Mouse (Mus musculus) kidney, embryonic 14.5 days (tissue): ENCODE measurements at regions not wholly inside any gene's neighbourhood (a gene's known extent, or its start where the extent isn't known, plus 50 kb on each side); places are given as distances from the start of the nearest gene placed in this dataset.
A peak's percentile ranks its signal among the peaks of the same experiment; 100 is the strongest.

Experiments used
- ATAC-seq: fragments of 200-750 bp; cut with Nextera tagmentation; 2 replicates; pipeline ENCODE4 v1.8.0; 2017; ENCODE audit warnings: moderate number of reproducible peaks, mild to moderate bottlenecking, moderate TSS enrichment, moderate library complexity; ENCODE audit not compliant: low FRiP score, low TSS enrichment
- H3K27ac ChIP-seq: fragments of 300-500 bp; sonication (generic); 2 replicates; pipeline ENCODE4 v1.5.1; 2014; ENCODE audit warnings: low read depth, mild to moderate bottlenecking, low read length, moderate library complexity, mixed read lengths
- H3K27me3 ChIP-seq: fragments of 300-500 bp; sonication (generic); 2 replicates; pipeline ENCODE4 v1.6.1; 2014; ENCODE audit warnings: mild to moderate bottlenecking, low read length; ENCODE audit not compliant: control insufficient read depth, insufficient read depth
- H3K36me3 ChIP-seq: fragments of 300-500 bp; sonication (generic); 2 replicates; pipeline ENCODE4 v1.6.1; 2014; ENCODE audit warnings: low read length, mixed read lengths; ENCODE audit not compliant: control insufficient read depth, insufficient read depth
- H3K4me1 ChIP-seq: fragments of 300-500 bp; sonication (generic); 2 replicates; pipeline ENCODE4 v1.6.1; 2014; ENCODE audit warnings: low read length, mixed read lengths; ENCODE audit not compliant: control insufficient read depth, insufficient read depth
- H3K4me2 ChIP-seq: fragments of 300-500 bp; sonication (generic); replicated peaks from 2 replicates; pipeline ENCODE4 v1.6.1; 2014; ENCODE audit warnings: low read depth, mild to moderate bottlenecking, low read length
- H3K4me3 ChIP-seq: fragments of 300-500 bp; sonication (generic); 2 replicates; pipeline ENCODE4 v1.5.1; 2014; ENCODE audit warnings: mild to moderate bottlenecking, low read length
- H3K9ac ChIP-seq: fragments of 300-500 bp; sonication (generic); 2 replicates; pipeline ENCODE4 v1.6.1; 2014; ENCODE audit warnings: low read depth, mild to moderate bottlenecking, low read length, moderate library complexity
- H3K9me3 ChIP-seq: fragments of 300-500 bp; sonication (generic); 2 replicates; pipeline ENCODE4 v1.6.1; 2016; ENCODE audit warnings: low read length; ENCODE audit not compliant: control insufficient read depth
- WGBS: fragments of 180-500 bp; shearing (Covaris S2); extraction: QIAGEN DNeasy Blood & Tissue Kit; methylation state at CpG from one replicate; pipeline ENCODE4 v1.1.7; 2014; 5-methylcytosine and 5-hydroxymethylcytosine counted together

DNA sequence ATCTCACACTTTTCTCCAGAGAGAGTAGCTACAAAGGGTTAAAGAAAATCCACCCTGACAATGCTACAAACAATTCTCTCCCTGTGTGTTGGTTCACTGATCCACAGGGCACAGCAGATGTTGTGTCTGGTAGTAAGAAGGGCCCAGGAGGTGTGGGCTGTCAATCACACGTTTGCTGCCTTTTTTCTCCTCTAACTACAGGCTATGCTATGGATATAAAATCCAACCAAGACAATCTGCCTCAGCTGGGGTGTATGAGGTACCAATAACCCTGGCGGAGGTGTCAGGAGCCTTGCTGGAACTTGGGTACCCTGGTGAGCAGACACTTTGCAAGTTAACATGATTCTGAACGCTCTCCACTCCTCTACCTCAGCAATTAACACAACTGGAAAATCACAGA lies 1002.1 kb upstream of the Pou3f2 start:
- WGBS = 34% methylated on average over 3 of the region's 3 CpGs
- ATAC-seq = no peak
- no peak overlapping the region for H3K4me3 ChIP-seq

DNA sequence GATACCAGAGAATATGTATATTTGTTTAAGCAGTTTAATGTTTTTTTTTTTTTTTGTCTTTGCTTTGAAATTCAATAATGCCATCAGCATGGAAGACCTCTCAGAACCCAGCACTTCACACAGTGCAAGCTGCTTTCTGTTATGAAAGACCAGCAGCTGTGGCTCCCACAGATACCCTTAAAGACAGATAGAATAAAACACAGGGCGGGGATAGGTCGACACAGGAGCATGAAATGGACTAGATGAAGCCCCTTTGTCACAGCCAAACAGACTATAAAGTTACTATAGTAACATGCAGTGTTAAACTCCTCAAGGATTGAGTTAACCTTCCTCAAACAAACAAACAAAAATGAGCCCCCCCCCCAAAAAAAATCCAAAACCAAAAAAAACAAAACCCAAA lies 1003.1 kb upstream of the Pou3f2 start:
- H3K9me3 ChIP-seq = no peaks in the 10 kb centered on the region
- H3K27me3 ChIP-seq = no peaks in the 10 kb centered on the region
- WGBS = 45% methylated on average over 2 of the region's 2 CpGs
- H3K9ac ChIP-seq = no peak overlapping the region
- H3K36me3 ChIP-seq = no peaks in the 10 kb centered on the region
- H3K27ac ChIP-seq = no peak overlapping the region
- no peak overlapping the region for H3K4me3 ChIP-seq
- no peak overlapping the region for H3K4me2 ChIP-seq
- H3K4me1 ChIP-seq = no peaks in the 10 kb centered on the region
- peak; percentile 75; the same call in 1 of the 2 replicates for ATAC-seq

More for the DNA sequence above, 1002.1 kb upstream of the Pou3f2 start:
- Histone ChIP-seq H3K9ac (no peak overlapping the region), H3K4me1 (no peaks in the 10 kb centered on the region), H3K9me3 (no peaks in the 10 kb centered on the region), H3K27ac (no peak overlapping the region), H3K36me3 (no peaks in the 10 kb centered on the region), H3K27me3 (no peaks in the 10 kb centered on the region), H3K4me2 (no peak overlapping the region)

GRCm38 (mm10) chr4:23498710-23499109 lies 997.5 kb upstream of the Mms22l start:
- Histone ChIP-seq H3K4me1 (no peaks in the 10 kb centered on the region), H3K4me2 (no peak overlapping the region), H3K27me3 (no peaks in the 10 kb centered on the region), H3K36me3 (no peaks in the 10 kb centered on the region), H3K27ac (no peak overlapping the region), H3K9me3 (no peaks in the 10 kb centered on the region), H3K4me3 (no peak overlapping the region), H3K9ac (no peak overlapping the region)
- ATAC-seq = no peak
- WGBS = 68% methylated on average over 2 of the region's 2 CpGs

- 78% methylated on average over 6 of the region's 6 CpGs for WGBS
- H3K9me3 ChIP-seq = no peaks in the 10 kb centered on the region
These were observed 991.4 kb upstream of the Mms22l start for GRCm38 (mm10) chr4:23504770-23505420.

GRCm38 (mm10) chr4:23510873-23511272 lies 985.4 kb upstream of the Mms22l start:
- Histone ChIP-seq H3K4me3 (no peak overlapping the region), H3K36me3 (no peaks in the 10 kb centered on the region), H3K27ac (no peak overlapping the region), H3K4me2 (no peak overlapping the region), H3K9me3 (no peaks in the 10 kb centered on the region), H3K4me1 (no peaks in the 10 kb centered on the region), H3K9ac (no peak overlapping the region), H3K27me3 (no peaks in the 10 kb centered on the region)
- WGBS = 64% methylated on average over 4 of the region's 4 CpGs
- ATAC-seq = no peak

More at GRCm38 (mm10) chr4:23504770-23505420, 991.4 kb upstream of the Mms22l start:
- H3K4me1 ChIP-seq = no peaks in the 10 kb centered on the region
- H3K36me3 ChIP-seq = no peaks in the 10 kb centered on the region
- no peak for ATAC-seq
- H3K27ac ChIP-seq = no peak overlapping the region
- no peak overlapping the region for H3K9ac ChIP-seq
- no peak overlapping the region for H3K4me3 ChIP-seq
- no peak overlapping the region for H3K4me2 ChIP-seq
- H3K27me3 ChIP-seq = no peaks in the 10 kb centered on the region

DNA sequence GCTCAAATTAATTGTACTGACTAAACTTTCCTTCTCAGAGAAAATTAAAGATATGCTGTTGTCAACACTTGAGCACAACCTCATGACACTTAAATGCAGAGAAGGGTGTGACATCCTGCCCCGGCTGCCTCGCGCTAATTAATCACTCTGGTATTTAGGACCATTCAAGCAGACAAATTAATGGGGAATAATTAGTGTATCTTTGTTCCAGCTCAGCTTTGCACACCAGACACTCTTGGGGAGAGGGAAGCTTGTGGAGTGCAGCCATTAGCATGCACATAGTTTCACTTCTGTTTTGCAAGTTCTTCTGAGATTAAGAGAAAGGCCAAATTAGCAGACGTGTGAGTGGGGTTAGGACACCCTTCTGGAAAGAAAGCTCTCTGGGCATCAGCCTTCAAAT lies 984.2 kb upstream of the Mms22l start:
- H3K4me2 ChIP-seq = no peak overlapping the region
- 51% methylated on average over 4 of the region's 4 CpGs for WGBS
- no peak for ATAC-seq

GRCm38 (mm10) chr4:23513939-23514338 lies 982.3 kb upstream of the Mms22l start:
- WGBS = 26% methylated on average over 9 of the region's 9 CpGs
- no peak overlapping the region for H3K4me2 ChIP-seq
- no peaks in the 10 kb centered on the region for H3K36me3 ChIP-seq
- no peaks in the 10 kb centered on the region for H3K9me3 ChIP-seq
- H3K4me3 ChIP-seq = no peak overlapping the region
- no peak overlapping the region for H3K27ac ChIP-seq
- no peak for ATAC-seq
- H3K27me3 ChIP-seq = no peaks in the 10 kb centered on the region
- H3K9ac ChIP-seq = no peak overlapping the region
- no peaks in the 10 kb centered on the region for H3K4me1 ChIP-seq

More for the DNA sequence above, 984.2 kb upstream of the Mms22l start:
- Histone ChIP-seq H3K9me3 (no peaks in the 10 kb centered on the region), H3K36me3 (no peaks in the 10 kb centered on the region), H3K27me3 (no peaks in the 10 kb centered on the region), H3K27ac (no peak overlapping the region), H3K9ac (no peak overlapping the region), H3K4me1 (no peaks in the 10 kb centered on the region), H3K4me3 (no peak overlapping the region)
